Comparison of ENCODE assay signal across 18 mouse cellular contexts in genomic region chr3:116833491-116833890, GRCm38 (mm10).
"Had no signal": no experiment of that assay in that cellular context is flagged by ENCODE, and none has a peak within 500 bp of the region (broad histone marks: within the 10 kb centered on the region; RNA-seq: fewer than 3 reads in every experiment).

No protein-coding gene starts in this region.

- H3K9ac ChIP-seq: limb, embryonic 12.5 days; limb, embryonic 15.5 days; liver, embryonic 14.5 days; liver, postnatal 0 days; lung, embryonic 14.5 days; midbrain, embryonic 12.5 days; midbrain, embryonic 15.5 days; neural tube, embryonic 12.5 days; neural tube, embryonic 15.5 days had no signal

- H3K27me3 ChIP-seq: limb, embryonic 12.5 days; limb, embryonic 15.5 days; midbrain, embryonic 12.5 days; midbrain, embryonic 15.5 days; neural tube, embryonic 12.5 days; neural tube, embryonic 15.5 days had no signal

- H3K9me3 ChIP-seq: limb, embryonic 12.5 days; limb, embryonic 15.5 days; midbrain, embryonic 12.5 days; midbrain, embryonic 15.5 days; neural tube, embryonic 12.5 days; neural tube, embryonic 15.5 days had no signal

- H3K4me3 ChIP-seq: limb, embryonic 12.5 days; limb, embryonic 15.5 days; midbrain, embryonic 12.5 days; midbrain, embryonic 15.5 days; neural tube, embryonic 12.5 days; neural tube, embryonic 15.5 days had no signal

- DNase-seq: kidney, postnatal 14 days; kidney, postnatal 4 days; left cerebral cortex, postnatal 4 days; liver, postnatal 0 days; lung, embryonic 14.5 days; right cerebral cortex, postnatal 14 days; right cerebral cortex, postnatal 4 days; thymus, postnatal 25 days had no signal

- H3K27ac ChIP-seq: limb, embryonic 12.5 days; limb, embryonic 15.5 days; liver, embryonic 14.5 days; macrophage; midbrain, embryonic 12.5 days; midbrain, embryonic 15.5 days; neural tube, embryonic 12.5 days; neural tube, embryonic 15.5 days had no signal

- ATAC-seq: liver, postnatal 0 days; lung, postnatal 0 days; midbrain, embryonic 15.5 days had no signal

- H3K4me1 ChIP-seq: limb, embryonic 12.5 days; limb, embryonic 15.5 days; midbrain, embryonic 12.5 days; midbrain, embryonic 15.5 days; neural tube, embryonic 12.5 days had no signal

- H3K36me3 ChIP-seq: limb, embryonic 12.5 days; limb, embryonic 15.5 days; midbrain, embryonic 12.5 days; midbrain, embryonic 15.5 days; neural tube, embryonic 12.5 days; neural tube, embryonic 15.5 days had no signal

- H3K4me2 ChIP-seq: limb, embryonic 12.5 days; limb, embryonic 15.5 days; liver, embryonic 11.5 days; lung, embryonic 14.5 days; midbrain, embryonic 12.5 days; midbrain, embryonic 15.5 days; neural tube, embryonic 12.5 days; neural tube, embryonic 15.5 days had no signal
